Mouse (Mus musculus): Measurements from ENCODE around the gene Ces1d.

GRCm38 (mm10) chr8:93229446-93229845 is 31.8 kb upstream of the Ces1d start, which contains the start of gene Ces1e:
- TF ChIP-seq CTCF (IDR thresholded peaks at IDR 0.05; ENCODE audit: low read depth): no peak
- TF ChIP-seq EP300 (IDR thresholded peaks at IDR 0.05; ENCODE audit: low read depth): no peak

Measured in liver, embryonic 14.5 days (tissue).